Mouse (Mus musculus): ENCODE data around the gene Tbc1d10a. TPM values are rescaled to one million over a fixed set of nuclear protein-coding genes. Genes with fewer than 3 reads are reported as not detected.
A peak's percentile ranks its signal among the peaks of the same experiment; 100 is the strongest.

The Tbc1d10a gene
- polyA plus RNA-seq, 1 experiment from 2014 or later = 20.5 TPM

DNA sequence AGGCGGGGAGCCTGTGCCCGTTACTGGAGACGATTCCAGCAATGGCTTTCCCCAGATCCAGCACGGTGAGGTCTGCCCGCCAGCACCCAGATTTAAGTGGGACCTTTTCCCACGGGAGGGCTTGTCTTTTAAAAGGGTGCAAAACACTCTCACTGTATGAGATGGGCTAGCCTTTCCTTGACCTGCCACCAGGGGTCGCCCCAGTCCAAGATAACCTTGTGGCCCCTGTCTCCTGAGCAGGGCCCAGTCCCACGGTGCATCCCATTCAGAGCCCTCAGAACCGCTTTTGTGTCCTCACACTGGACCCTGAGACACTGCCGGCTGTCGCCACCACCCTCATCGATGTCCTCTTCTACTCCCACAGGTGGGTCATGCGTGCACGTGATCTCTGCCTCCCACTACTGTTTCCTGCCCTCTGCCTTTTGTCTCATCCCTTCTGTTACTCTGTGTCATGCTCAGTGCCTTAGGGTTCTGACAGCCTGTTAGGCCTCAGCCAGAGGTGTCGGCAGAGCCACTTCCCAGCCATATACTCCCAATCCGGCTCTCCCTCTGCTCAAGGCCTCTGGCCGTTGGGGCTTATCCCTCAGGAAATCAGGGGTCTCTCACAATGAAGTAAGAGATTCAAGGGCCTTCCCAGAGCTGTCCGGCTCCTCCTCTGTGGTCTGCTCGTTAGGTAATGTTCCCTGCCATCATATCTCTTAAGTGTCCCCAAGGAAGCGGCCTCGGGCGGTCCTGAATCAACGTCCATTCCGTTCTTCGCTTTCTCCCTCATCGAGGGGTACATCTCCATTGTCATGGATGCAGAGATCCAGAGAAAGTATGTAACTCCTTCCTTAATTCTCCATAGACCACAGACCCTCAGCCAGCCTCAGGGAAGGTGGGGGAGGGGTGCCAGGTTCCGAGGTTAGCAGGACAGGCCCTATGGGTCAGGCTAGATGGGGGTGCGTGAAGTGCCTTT is 34.1 kb downstream of the Tbc1d10a start:
- H3K4me3 ChIP-seq (ENCODE audit: low read depth, low read length) = no peak overlapping the region
- no peak overlapping the region for H3K9ac ChIP-seq (ENCODE audit: low read length)
- no peak overlapping the region for H3K4me2 ChIP-seq (ENCODE audit: low read depth, severe bottlenecking)
- no peaks in the 10 kb centered on the region for H3K9me3 ChIP-seq (ENCODE audit: control insufficient read depth, low read length)
- WGBS = 49% methylated on average over 28 of the region's 28 CpGs
- no peaks in the 10 kb centered on the region for H3K4me1 ChIP-seq (ENCODE audit: control insufficient read depth, insufficient read depth, low read length)
- no peak overlapping the region for H3K27ac ChIP-seq (replicated peaks; ENCODE audit: low read depth, low read length)
- DNase-seq (ENCODE audit: low spot score) (peak; percentile 81), ATAC-seq (ENCODE audit: insufficient number of reproducible peaks, low FRiP score, low TSS enrichment, low read depth) (no peak)
- no peaks in the 10 kb centered on the region for H3K36me3 ChIP-seq (ENCODE audit: control insufficient read depth, insufficient read depth, low read length)
- H3K27me3 ChIP-seq (ENCODE audit: control insufficient read depth, insufficient read depth, low read length) = peaks cover 9% of the 10 kb centered on the region

DNA sequence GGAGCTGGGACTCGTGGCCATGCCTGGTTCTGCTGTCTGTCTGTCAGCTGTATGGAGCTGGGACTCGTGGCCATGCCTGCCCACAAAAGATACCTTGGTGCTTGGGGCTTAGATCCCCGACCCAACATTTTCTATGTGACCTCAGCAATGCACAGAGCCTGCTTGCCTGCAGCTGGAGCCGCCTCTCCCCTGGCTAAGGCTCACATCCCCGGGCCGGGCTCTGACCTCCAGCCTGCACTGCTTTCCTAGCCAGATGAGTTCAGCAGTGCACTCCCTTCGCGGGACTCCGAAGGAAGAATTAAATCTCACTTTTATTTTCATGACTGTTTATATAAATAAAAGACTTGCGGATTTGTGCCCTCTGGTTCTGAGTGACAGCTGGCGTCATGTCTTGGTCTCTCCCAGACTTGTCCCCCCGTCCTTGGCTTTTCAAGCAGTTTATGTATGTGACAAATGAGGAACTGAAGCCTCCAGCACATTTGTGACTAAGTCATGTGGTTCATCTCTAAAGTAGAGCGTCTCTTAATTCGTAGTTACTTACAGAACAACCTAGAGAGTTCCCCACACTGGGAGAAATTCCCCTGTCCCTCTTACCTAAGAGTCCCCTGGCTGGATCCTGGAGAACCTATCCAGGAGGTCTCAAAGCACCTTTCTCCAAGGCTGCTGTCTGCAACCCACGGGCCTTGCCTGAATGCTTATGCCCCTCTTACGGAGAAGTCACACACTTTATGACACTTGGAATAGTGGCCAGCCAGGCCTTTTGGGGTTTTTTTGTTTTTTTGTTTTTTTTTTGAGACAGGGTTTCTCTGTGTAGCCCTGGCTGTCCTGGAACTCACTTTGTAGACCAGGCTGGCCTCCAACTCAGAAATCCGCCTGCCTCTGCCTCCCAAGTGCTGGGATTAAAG is 35.7 kb downstream of the Tbc1d10a start:
- Histone ChIP-seq H3K9ac (ENCODE audit: low read length) (no peak overlapping the region), H3K4me1 (ENCODE audit: control insufficient read depth, insufficient read depth, low read length) (no peaks in the 10 kb centered on the region), H3K36me3 (ENCODE audit: control insufficient read depth, insufficient read depth, low read length) (no peaks in the 10 kb centered on the region), H3K4me2 (ENCODE audit: low read depth, severe bottlenecking) (no peak overlapping the region), H3K27ac (replicated peaks; ENCODE audit: low read depth, low read length) (no peak overlapping the region), H3K4me3 (ENCODE audit: low read depth, low read length) (no peak overlapping the region), H3K27me3 (ENCODE audit: control insufficient read depth, insufficient read depth, low read length) (peaks cover 9% of the 10 kb centered on the region), H3K9me3 (ENCODE audit: control insufficient read depth, low read length) (no peaks in the 10 kb centered on the region)
- 80% methylated on average over 17 of the region's 17 CpGs for WGBS
- DNase-seq (ENCODE audit: low spot score) = no peak
- no peak for ATAC-seq (ENCODE audit: insufficient number of reproducible peaks, low FRiP score, low TSS enrichment, low read depth)

DNA sequence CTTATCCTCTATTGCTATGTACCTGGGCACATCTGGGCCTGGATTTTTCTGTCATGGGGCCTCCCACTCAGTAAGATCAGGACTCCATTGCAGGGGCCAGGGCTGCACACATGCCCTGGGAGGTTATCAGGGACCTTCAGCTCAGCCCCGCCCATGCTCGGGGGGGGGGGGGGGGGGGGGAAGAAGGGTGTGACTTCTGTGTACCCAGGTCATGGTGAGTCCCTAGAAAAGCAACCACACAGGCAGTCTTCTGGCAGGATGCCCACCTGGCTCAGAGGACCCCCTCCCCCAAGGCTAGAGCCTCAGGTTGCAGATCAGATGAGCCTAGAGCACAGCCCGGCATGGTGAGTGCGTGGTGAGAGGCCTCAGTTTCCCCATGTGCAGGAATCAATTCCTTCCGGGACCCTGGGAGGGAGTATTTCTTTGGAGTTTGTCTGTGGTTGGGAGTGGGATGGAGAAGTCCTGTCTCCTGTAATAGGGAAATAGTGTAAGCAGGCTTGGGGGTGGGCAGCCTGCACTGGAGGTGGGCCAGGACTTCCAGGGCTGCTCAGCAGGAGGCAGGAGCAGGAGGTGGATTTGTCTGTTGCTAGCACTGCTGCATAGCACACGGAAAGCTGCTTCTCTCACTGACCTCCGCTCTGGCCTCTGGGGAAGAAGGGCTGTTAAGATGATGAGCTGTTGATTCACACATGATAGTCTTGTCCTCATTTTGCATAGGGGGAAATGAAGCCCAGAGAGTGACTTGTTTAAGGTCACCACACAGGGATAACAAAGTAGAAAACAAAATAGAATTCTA is 37.0 kb downstream of the Tbc1d10a start:
- H3K27ac ChIP-seq (replicated peaks; ENCODE audit: low read depth, low read length) = no peak overlapping the region
- 35% methylated on average over 6 of the region's 7 CpGs for WGBS
- no peak overlapping the region for H3K4me3 ChIP-seq (ENCODE audit: low read depth, low read length)

DNA sequence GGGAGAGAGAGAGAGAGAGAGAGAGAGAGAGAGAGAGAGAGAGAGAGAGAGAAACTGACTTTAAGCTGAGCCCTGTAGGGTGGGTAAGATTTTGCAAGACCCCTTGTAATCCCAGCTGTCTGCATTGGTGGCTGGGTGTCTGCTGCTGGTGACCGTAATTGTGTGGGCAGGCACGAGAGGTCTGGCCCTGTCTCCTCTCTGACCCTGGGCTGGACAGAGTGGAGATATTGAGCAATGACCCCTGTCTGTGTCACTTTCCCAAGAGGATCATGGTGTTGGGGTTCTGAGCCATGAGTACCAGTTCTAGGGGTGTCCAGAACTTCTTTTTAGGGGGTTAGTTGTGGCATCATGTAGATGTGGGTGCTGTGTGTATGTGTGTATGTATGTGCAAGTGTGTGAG is 37.6 kb downstream of the Tbc1d10a start:
- Histone ChIP-seq H3K9me3 (ENCODE audit: control insufficient read depth, low read length) (no peaks in the 10 kb centered on the region), H3K4me3 (ENCODE audit: low read depth, low read length) (no peak overlapping the region), H3K4me1 (ENCODE audit: control insufficient read depth, insufficient read depth, low read length) (0 out of 2 replicates have a peak, but pooled peaks cover 4% of the 10 kb centered on the region), H3K27me3 (ENCODE audit: control insufficient read depth, insufficient read depth, low read length) (peaks cover 2% of the 10 kb centered on the region; the same call in 1 of the 2 replicates), H3K36me3 (ENCODE audit: control insufficient read depth, insufficient read depth, low read length) (no peaks in the 10 kb centered on the region), H3K9ac (ENCODE audit: low read length) (no peak overlapping the region), H3K27ac (replicated peaks; ENCODE audit: low read depth, low read length) (no peak overlapping the region), H3K4me2 (ENCODE audit: low read depth, severe bottlenecking) (no peak overlapping the region)
- DNase-seq (ENCODE audit: low spot score) = no peak
- WGBS = 29% methylated on average over 2 of the region's 2 CpGs
- ATAC-seq (ENCODE audit: insufficient number of reproducible peaks, low FRiP score, low TSS enrichment, low read depth) = no peak

More for the DNA sequence above, 37.0 kb downstream of the Tbc1d10a start:
- ATAC-seq (ENCODE audit: insufficient number of reproducible peaks, low FRiP score, low TSS enrichment, low read depth) (no peak), DNase-seq (ENCODE audit: low spot score) (no peak)
- Histone ChIP-seq H3K4me1 (ENCODE audit: control insufficient read depth, insufficient read depth, low read length) (no peaks in the 10 kb centered on the region), H3K36me3 (ENCODE audit: control insufficient read depth, insufficient read depth, low read length) (no peaks in the 10 kb centered on the region), H3K9me3 (ENCODE audit: control insufficient read depth, low read length) (no peaks in the 10 kb centered on the region), H3K27me3 (ENCODE audit: control insufficient read depth, insufficient read depth, low read length) (peaks cover 6% of the 10 kb centered on the region), H3K9ac (ENCODE audit: low read length) (no peak overlapping the region), H3K4me2 (ENCODE audit: low read depth, severe bottlenecking) (no peak overlapping the region)

DNA sequence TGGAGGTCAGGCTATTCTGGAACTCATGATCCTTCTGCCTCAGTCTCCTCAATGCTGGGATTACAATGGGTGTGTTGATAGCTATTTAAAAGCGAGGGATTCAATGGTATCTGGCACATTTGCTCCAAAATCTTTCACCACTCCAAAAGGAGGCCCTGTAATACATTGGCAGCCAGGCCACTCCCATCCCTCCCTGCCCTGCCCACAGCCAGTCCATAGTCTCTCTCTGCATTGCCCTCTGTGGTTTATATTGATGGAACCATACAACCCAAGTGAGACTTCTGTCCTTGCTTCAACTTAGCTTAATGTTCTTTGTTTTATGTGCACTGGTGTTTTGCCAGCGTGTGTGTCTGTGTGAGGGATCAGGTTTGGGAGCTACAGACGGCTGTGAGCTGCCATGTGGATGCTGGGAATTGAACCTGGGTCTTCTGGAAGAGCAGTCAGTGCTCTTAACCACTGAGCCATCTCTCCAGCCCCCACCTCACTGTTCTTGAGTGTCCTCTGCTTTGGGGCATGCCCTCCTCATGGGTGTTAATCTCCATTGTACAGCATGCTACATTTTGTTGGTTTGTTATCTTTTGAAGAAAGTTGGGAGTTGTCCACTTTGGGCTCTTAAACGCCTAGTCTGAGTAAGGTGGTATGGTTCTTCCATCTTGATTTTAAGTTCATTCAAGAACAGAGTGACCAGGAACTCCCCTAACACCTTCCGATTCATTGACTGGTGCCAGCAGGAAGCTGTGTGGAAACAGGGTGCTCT is 40.2 kb downstream of the Tbc1d10a start:
- ATAC-seq (ENCODE audit: insufficient number of reproducible peaks, low FRiP score, low TSS enrichment, low read depth) (no peak), DNase-seq (ENCODE audit: low spot score) (no peak)
- Histone ChIP-seq H3K9ac (ENCODE audit: low read length) (no peak overlapping the region), H3K4me2 (ENCODE audit: low read depth, severe bottlenecking) (no peak overlapping the region), H3K36me3 (ENCODE audit: control insufficient read depth, insufficient read depth, low read length) (no peaks in the 10 kb centered on the region), H3K27me3 (ENCODE audit: control insufficient read depth, insufficient read depth, low read length) (no peaks in the 10 kb centered on the region), H3K9me3 (ENCODE audit: control insufficient read depth, low read length) (no peaks in the 10 kb centered on the region), H3K27ac (replicated peaks; ENCODE audit: low read depth, low read length) (no peak overlapping the region), H3K4me1 (ENCODE audit: control insufficient read depth, insufficient read depth, low read length) (0 out of 2 replicates have a peak, but pooled peaks cover 4% of the 10 kb centered on the region), H3K4me3 (ENCODE audit: low read depth, low read length) (no peak overlapping the region)
- WGBS = 76% methylated on average over 5 of the region's 5 CpGs

DNA sequence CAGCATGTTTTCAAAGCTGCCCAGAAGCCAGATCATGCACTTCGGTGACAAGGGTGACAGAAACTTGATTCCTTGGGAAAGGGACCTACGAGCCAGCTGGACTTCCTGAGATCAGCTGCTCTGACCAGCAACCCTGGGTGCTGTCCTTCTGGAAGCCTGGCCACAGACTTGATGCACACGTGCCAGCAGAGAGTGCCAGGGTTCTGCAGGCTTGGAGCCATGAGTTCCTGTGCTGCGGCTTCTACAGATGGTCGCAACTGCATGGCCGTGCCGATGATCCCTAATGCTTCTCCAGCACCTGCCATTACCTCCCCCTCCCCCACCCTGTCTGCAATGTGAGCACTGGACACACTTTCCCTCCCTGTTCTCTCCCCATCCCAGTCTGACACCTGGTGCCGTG is 41.9 kb downstream of the Tbc1d10a start:
- 0 out of 2 replicates have a peak, but pooled peaks cover 4% of the 10 kb centered on the region for H3K4me1 ChIP-seq (ENCODE audit: control insufficient read depth, insufficient read depth, low read length)
- DNase-seq (ENCODE audit: low spot score) (no peak), ATAC-seq (ENCODE audit: insufficient number of reproducible peaks, low FRiP score, low TSS enrichment, low read depth) (no peak)
- H3K4me3 ChIP-seq (ENCODE audit: low read depth, low read length) = no peak overlapping the region
- no peaks in the 10 kb centered on the region for H3K27me3 ChIP-seq (ENCODE audit: control insufficient read depth, insufficient read depth, low read length)
- H3K27ac ChIP-seq (replicated peaks; ENCODE audit: low read depth, low read length) = no peak overlapping the region
- no peaks in the 10 kb centered on the region for H3K36me3 ChIP-seq (ENCODE audit: control insufficient read depth, insufficient read depth, low read length)
- H3K4me2 ChIP-seq (ENCODE audit: low read depth, severe bottlenecking) = no peak overlapping the region
- H3K9ac ChIP-seq (ENCODE audit: low read length) = no peak overlapping the region
- H3K9me3 ChIP-seq (ENCODE audit: control insufficient read depth, low read length) = no peaks in the 10 kb centered on the region
- 41% methylated on average over 8 of the region's 8 CpGs for WGBS

DNA sequence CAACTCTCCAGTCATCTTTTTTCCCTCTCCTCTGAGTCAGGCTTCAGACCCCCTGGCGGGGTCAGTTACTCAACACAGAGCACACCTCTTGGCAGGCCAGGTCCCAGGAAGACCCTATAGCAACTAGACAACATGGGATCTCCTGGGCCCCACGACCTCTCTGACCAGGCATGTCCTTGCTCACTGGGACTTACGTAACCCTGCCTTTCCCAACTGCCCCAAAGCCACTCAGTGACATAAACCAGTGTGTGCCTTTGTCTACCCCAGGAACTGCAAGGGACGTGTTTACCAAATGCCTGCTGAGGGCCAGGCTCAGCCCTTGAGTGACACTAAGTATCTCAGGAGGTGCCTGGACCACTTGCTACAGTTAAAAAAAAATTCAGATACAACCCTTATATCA is 43.3 kb downstream of the Tbc1d10a start:
- no peaks in the 10 kb centered on the region for H3K27me3 ChIP-seq (ENCODE audit: control insufficient read depth, insufficient read depth, low read length)
- DNase-seq (ENCODE audit: low spot score) (no peak), ATAC-seq (ENCODE audit: insufficient number of reproducible peaks, low FRiP score, low TSS enrichment, low read depth) (no peak)
- H3K4me3 ChIP-seq (ENCODE audit: low read depth, low read length) = no peak overlapping the region
- H3K4me1 ChIP-seq (ENCODE audit: control insufficient read depth, insufficient read depth, low read length) = 0 out of 2 replicates have a peak, but pooled peaks cover 4% of the 10 kb centered on the region
- no peaks in the 10 kb centered on the region for H3K36me3 ChIP-seq (ENCODE audit: control insufficient read depth, insufficient read depth, low read length)
- H3K9me3 ChIP-seq (ENCODE audit: control insufficient read depth, low read length) = no peaks in the 10 kb centered on the region
- H3K27ac ChIP-seq (replicated peaks; ENCODE audit: low read depth, low read length) = no peak overlapping the region
- H3K4me2 ChIP-seq (ENCODE audit: low read depth, severe bottlenecking) = no peak overlapping the region
- H3K9ac ChIP-seq (ENCODE audit: low read length) = no peak overlapping the region
- 56% methylated on average over 4 of the region's 4 CpGs for WGBS
